Mouse (Mus musculus): ENCODE data around the gene Abtb1. TPM values are rescaled to one million over a fixed set of nuclear protein-coding genes. Genes with fewer than 3 reads are reported as not detected.

The Abtb1 gene
- total RNA-seq, 2 experiments from 2014 or later = 23.2 to 26.7 TPM

- DNase-seq (ENCODE audit: low spot score in 2 of 2) = no peak
Measured at GRCm38 (mm10) chr6:88830112-88830702, 11.6 kb downstream of the Abtb1 start.

DNA sequence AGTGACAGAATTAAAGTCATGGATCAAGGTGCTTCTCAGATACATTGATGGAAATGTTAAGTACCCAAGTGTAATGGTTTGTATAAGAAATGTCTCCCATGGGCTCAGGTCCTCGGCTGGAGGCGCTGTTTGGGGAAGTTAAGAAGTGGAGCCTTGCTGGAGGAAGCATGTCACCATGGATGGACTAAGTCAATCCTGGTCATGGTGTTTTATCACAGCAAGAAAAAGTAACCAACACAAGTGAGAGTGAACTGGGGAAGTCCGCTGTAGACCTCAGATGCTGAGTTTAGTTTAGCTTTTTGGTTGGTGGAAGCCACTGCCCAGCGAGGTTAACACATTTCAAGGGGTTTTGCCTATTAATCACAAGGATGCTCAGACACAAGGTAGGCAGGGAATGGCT lies 12.2 kb downstream of the Abtb1 start:
- DNase-seq (ENCODE audit: low spot score in 2 of 2) = no peak

GRCm38 (mm10) chr6:88828206-88829009 lies 13.4 kb downstream of the Abtb1 start:
- DNase-seq (ENCODE audit: low spot score in 2 of 2) = no peak

GRCm38 (mm10) chr6:88827395-88828205 lies 14.2 kb downstream of the Abtb1 start:
- DNase-seq (ENCODE audit: low spot score in 2 of 2) = no peak

GRCm38 (mm10) chr6:88826965-88827364 lies 14.8 kb downstream of the Abtb1 start:
- DNase-seq (ENCODE audit: low spot score in 2 of 2) = no peak

DNA sequence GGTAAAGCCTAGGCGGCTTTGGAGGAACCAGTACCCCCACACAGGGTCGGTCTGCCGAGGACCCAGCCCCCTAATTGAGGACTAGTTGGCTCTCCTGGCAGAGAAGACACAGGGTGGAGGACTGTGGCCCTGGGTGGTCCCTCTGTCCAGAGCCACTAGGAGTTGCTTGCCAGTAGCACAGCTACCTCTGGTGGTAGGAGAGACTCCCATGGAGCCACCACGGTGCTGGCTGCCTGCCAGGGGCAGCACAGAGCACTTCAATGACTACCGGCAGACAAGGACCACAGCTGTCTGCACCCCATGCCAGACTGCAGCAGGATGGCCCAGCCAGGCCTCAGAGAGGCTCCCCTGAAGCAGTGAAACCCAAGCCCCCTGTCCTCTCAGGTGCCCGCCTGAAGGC lies 15.2 kb downstream of the Abtb1 start:
- peak; percentile 77 to 80 for DNase-seq (ENCODE audit: low spot score in 2 of 2)

- no peak for DNase-seq (ENCODE audit: low spot score in 2 of 2)
Measured at GRCm38 (mm10) chr6:88826088-88826487, 15.7 kb downstream of the Abtb1 start.

DNA sequence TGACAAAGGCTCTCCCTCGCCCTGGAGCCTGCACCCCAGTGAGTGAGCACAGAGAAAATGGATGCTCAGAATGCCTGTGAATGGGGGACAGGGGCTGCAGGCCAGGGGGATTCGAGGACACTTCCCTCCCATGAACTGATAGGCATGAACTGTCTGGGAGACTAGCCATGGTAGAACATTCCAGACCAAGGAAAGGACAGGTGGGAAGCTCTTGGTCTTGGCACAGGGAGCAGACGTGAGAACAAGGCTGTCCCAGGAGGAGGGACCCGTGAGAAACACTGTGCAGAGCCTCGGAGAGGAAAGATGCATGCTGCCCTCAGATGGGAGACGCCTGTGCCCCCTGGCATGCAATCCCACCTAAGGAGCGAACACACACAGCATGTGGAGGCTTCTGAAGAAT lies 17.6 kb downstream of the Abtb1 start:
- no peak for DNase-seq (ENCODE audit: low spot score in 2 of 2)

DNA sequence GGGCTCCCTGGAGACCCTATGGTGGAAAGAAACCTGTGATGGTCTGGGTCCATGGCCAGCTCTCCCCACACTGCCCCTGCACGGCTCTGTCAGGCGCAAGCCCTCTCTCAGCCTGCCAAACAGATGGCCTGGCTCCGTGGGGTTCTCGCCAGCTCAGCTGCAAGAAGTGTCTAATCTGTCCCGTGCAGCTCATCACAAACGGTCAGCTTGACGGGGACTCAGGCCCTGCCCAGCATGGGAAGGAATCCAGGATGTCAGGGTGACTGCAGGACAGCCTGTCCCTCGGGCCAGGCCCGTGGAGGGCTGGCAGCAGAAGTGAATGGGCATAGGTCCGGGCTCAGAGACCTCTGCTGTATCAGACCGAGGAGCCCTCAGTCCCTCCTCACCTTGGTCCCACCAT lies 19.9 kb downstream of the Abtb1 start:
- peak; percentile 49 to 54 for DNase-seq (ENCODE audit: low spot score in 2 of 2)

- DNase-seq (ENCODE audit: low spot score in 2 of 2) = no peak
Measured at GRCm38 (mm10) chr6:88821294-88821693, 20.5 kb downstream of the Abtb1 start.

DNA sequence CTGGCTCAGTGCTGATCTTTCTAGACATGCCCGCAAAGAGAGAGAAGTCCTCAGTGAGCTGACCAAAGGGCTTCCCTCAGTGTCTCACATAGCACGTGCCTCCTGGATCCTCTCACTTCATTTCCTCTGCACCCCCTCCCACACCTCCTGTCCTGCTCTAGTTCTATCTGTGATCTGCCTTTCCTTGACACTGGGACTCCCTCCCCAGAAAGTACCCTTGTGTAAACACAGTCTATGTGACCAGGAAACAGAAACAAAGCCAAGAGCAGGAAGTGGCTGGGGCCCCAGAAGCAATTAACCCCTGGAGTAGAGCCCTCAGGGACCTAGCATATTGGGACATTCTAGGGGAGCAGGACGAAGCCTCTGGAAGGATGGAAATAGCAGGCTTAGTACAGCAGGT lies 20.9 kb downstream of the Abtb1 start:
- DNase-seq (ENCODE audit: low spot score in 2 of 2) = no peak

GRCm38 (mm10) chr6:88816913-88817312 lies 24.9 kb downstream of the Abtb1 start:
- DNase-seq (ENCODE audit: low spot score in 2 of 2) = no peak

GRCm38 (mm10) chr6:88815489-88815888 lies 26.3 kb downstream of the Abtb1 start:
- DNase-seq (ENCODE audit: low spot score in 2 of 2) = no peak

- no peak for DNase-seq (ENCODE audit: low spot score in 2 of 2)
Measured at GRCm38 (mm10) chr6:88815036-88815435, 26.7 kb downstream of the Abtb1 start.

GRCm38 (mm10) chr6:88813832-88814231 lies 28.0 kb downstream of the Abtb1 start:
- no peak for DNase-seq (ENCODE audit: low spot score in 2 of 2)

GRCm38 (mm10) chr6:88812886-88813285 lies 28.9 kb downstream of the Abtb1 start:
- DNase-seq (ENCODE audit: low spot score in 2 of 2) = peak in 1 of 2 experiments; percentile 61

GRCm38 (mm10) chr6:88811880-88812400 lies 29.8 kb downstream of the Abtb1 start:
- no peak for DNase-seq (ENCODE audit: low spot score in 2 of 2)

DNA sequence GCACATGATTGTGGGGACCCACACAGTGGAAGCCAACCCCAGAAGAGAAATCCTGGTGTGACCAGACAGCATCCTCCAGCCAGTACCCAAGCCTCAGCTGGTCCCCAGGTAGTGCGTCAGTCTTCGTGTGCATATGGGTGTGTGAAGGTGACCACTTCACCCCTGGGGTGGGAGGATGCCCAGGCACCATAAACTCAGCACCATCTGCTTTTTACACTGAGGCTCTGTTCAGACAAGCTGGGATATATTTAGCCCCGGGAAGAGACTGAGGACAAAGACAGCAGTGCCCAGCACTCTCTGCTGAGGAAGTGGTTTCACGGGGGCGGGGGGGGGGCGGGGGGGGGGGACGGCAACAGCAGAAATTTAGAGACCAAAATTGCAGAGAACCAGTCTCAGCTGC lies 30.4 kb downstream of the Abtb1 start:
- DNase-seq (ENCODE audit: low spot score in 2 of 2) = no peak

DNA sequence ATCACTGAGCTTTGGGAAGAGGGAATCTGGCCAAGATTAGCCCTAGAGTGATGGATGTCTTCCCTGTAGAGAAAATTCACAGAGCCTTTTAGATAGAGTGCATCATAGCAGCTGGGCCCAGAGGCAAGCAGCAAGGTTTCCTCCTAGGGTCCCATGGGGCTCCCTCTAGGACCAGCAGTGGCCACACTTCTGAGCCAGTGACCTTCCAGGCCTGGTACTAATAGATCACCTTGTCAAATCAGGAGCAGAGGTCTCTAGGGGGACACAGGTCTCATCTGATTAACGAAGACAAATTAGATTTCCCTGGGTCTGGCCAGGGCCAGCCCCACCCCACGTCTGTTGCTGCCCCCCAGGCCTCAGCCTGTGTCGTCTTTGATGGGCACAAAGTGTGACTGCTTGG lies 31.5 kb downstream of the Abtb1 start:
- no peak for DNase-seq (ENCODE audit: low spot score in 2 of 2)

GRCm38 (mm10) chr6:88809091-88810037 lies 32.4 kb downstream of the Abtb1 start:
- DNase-seq (ENCODE audit: low spot score in 2 of 2) = no peak
